Mouse (Mus musculus) intestine, embryonic 16.5 days (tissue): ENCODE measurements around the gene Utf1. TPM values are rescaled to one million over a fixed set of nuclear protein-coding genes. Genes with fewer than 3 reads are reported as not detected.

Experiments
- ATAC-seq: fragments of 200-750 bp; cut with Nextera tagmentation; 2 replicates; pipeline ENCODE4 v1.8.0; 2017; ENCODE audit warnings: moderate TSS enrichment, moderate library complexity
- H3K27ac ChIP-seq: fragments of 300-500 bp; sonication (generic); 2 replicates; pipeline ENCODE4 v1.5.1; 2014; ENCODE audit warnings: mild to moderate bottlenecking, low read length
- H3K27me3 ChIP-seq: fragments of 300-500 bp; sonication (generic); replicated peaks from 2 replicates; pipeline ENCODE4 v1.6.1; 2014; ENCODE audit warnings: low read length, control low read depth, mixed read lengths; ENCODE audit not compliant: control insufficient read depth, insufficient read depth
- H3K36me3 ChIP-seq: fragments of 300-500 bp; sonication (generic); 2 replicates; pipeline ENCODE4 v1.6.1; 2014; ENCODE audit warnings: low read length, control low read depth; ENCODE audit not compliant: control insufficient read depth, insufficient read depth
- H3K4me1 ChIP-seq: fragments of 300-500 bp; sonication (generic); 2 replicates; pipeline ENCODE4 v1.6.1; 2014; ENCODE audit warnings: low read length, control low read depth, mixed read lengths; ENCODE audit not compliant: control insufficient read depth, insufficient read depth
- H3K4me2 ChIP-seq: fragments of 300-500 bp; sonication (generic); 2 replicates; pipeline ENCODE4 v1.6.1; 2014; ENCODE audit warnings: low read depth, low read length, control low read depth
- H3K4me3 ChIP-seq: fragments of 300-500 bp; sonication (generic); 2 replicates; pipeline ENCODE4 v1.5.1; 2014; ENCODE audit warnings: mild to moderate bottlenecking, low read length
- H3K9ac ChIP-seq: fragments of 300-500 bp; sonication (generic); 2 replicates; pipeline ENCODE4 v1.6.1; 2014; ENCODE audit warnings: low read depth, low read length
- H3K9me3 ChIP-seq: fragments of 300-500 bp; sonication (generic); 2 replicates; pipeline ENCODE4 v1.6.1; 2016; ENCODE audit warnings: low read length, control low read depth; ENCODE audit not compliant: control insufficient read depth
- WGBS: fragments of 180-500 bp; shearing (Covaris S2); extraction: QIAGEN DNeasy Blood & Tissue Kit; methylation state at CpG from one replicate; pipeline ENCODE4 v1.1.7; 2014; 5-methylcytosine and 5-hydroxymethylcytosine counted together
- polyA plus RNA-seq: library from polyadenylated mRNA; unstranded; fragments of >200 nt; fragmentation: Nextera tagmentation; extraction: Ambion mirVana; gene quantifications from 2 replicates; pipeline ENCODE4 v1.2.1, GENCODE M21; 2015

Utf1 gene
- polyA plus RNA-seq, 1 experiment from 2014 or later: not detected

GRCm38 (mm10) chr7:139978278-139978892 lies 34.8 kb downstream of the Utf1 start, which contains the start of gene 6430531B16Rik:
Gene 6430531B16Rik (minus strand): TSS chr7:139978755.
- H3K36me3 ChIP-seq: no peaks in the 10 kb centered on the region
- H3K9me3 ChIP-seq: no peaks in the 10 kb centered on the region
- H3K4me2 ChIP-seq: peak within 1 kb of the TSS; percentile 69
- WGBS: 3% methylated on average over 32 of the region's 32 CpGs
- no peak within 1 kb of the TSS for H3K27ac ChIP-seq
- peak within 1 kb of the TSS; percentile 54 for H3K4me3 ChIP-seq
- no peaks in the 10 kb centered on the region for H3K27me3 ChIP-seq
- H3K9ac ChIP-seq: peak within 1 kb of the TSS; percentile 55
- peaks cover 5% of the 10 kb centered on the region; the same call in 1 of the 2 replicates for H3K4me1 ChIP-seq
- peak; percentile 95 for ATAC-seq

GRCm38 (mm10) chr7:139979011-139979719 lies 35.6 kb downstream of the Utf1 start:
- Histone ChIP-seq H3K27me3 (no peaks in the 10 kb centered on the region), H3K9ac (peak overlapping the region; percentile 50), H3K36me3 (no peaks in the 10 kb centered on the region), H3K9me3 (no peaks in the 10 kb centered on the region), H3K27ac (no peak overlapping the region), H3K4me3 (peak overlapping the region; percentile 54), H3K4me2 (peak overlapping the region; percentile 69), H3K4me1 (peaks cover 5% of the 10 kb centered on the region; the same call in 1 of the 2 replicates)
- peak; percentile 78 for ATAC-seq
- WGBS: 36% methylated on average over 13 of the region's 13 CpGs

GRCm38 (mm10) chr7:139980778-139981177 lies 37.2 kb downstream of the Utf1 start:
- Histone ChIP-seq H3K4me2 (no peak overlapping the region), H3K27me3 (no peaks in the 10 kb centered on the region), H3K4me1 (peaks cover 5% of the 10 kb centered on the region; the same call in 1 of the 2 replicates), H3K9ac (no peak overlapping the region), H3K36me3 (no peaks in the 10 kb centered on the region), H3K27ac (no peak overlapping the region), H3K4me3 (no peak overlapping the region), H3K9me3 (no peaks in the 10 kb centered on the region)
- no peak for ATAC-seq
- WGBS: 54% methylated on average over 3 of the region's 3 CpGs

- Histone ChIP-seq H3K27me3 (no peaks in the 10 kb centered on the region), H3K4me3 (no peak overlapping the region), H3K36me3 (no peaks in the 10 kb centered on the region), H3K4me2 (no peak overlapping the region), H3K9ac (no peak overlapping the region), H3K4me1 (peaks cover 5% of the 10 kb centered on the region; the same call in 1 of the 2 replicates), H3K27ac (no peak overlapping the region), H3K9me3 (no peaks in the 10 kb centered on the region)
- WGBS: 86% methylated on average over 11 of the region's 11 CpGs
- no peak for ATAC-seq
These were observed 38.5 kb downstream of the Utf1 start for GRCm38 (mm10) chr7:139982058-139982457.

- Histone ChIP-seq H3K9me3 (no peaks in the 10 kb centered on the region), H3K27ac (no peak overlapping the region), H3K4me3 (no peak overlapping the region), H3K36me3 (no peaks in the 10 kb centered on the region), H3K9ac (no peak overlapping the region), H3K27me3 (no peaks in the 10 kb centered on the region), H3K4me1 (no peaks in the 10 kb centered on the region), H3K4me2 (no peak overlapping the region)
- 89% methylated on average over 11 of the region's 11 CpGs for WGBS
- ATAC-seq: no peak
These were observed 40.9 kb downstream of the Utf1 start for GRCm38 (mm10) chr7:139984505-139984904.

- H3K4me1 ChIP-seq: peaks cover 3% of the 10 kb centered on the region; the same call in 1 of the 2 replicates
- H3K9me3 ChIP-seq: no peaks in the 10 kb centered on the region
- H3K27ac ChIP-seq: no peak overlapping the region
- 85% methylated on average over 9 of the region's 9 CpGs for WGBS
- no peaks in the 10 kb centered on the region for H3K36me3 ChIP-seq
- no peak for ATAC-seq
- no peak overlapping the region for H3K9ac ChIP-seq
- no peak overlapping the region for H3K4me3 ChIP-seq
- H3K27me3 ChIP-seq: no peaks in the 10 kb centered on the region
- no peak overlapping the region for H3K4me2 ChIP-seq
These were observed 44.7 kb downstream of the Utf1 start for GRCm38 (mm10) chr7:139988272-139988671.

GRCm38 (mm10) chr7:139990864-139991394 lies 47.3 kb downstream of the Utf1 start:
- Histone ChIP-seq H3K36me3 (no peaks in the 10 kb centered on the region), H3K9ac (no peak overlapping the region), H3K4me1 (peaks cover 3% of the 10 kb centered on the region; the same call in 1 of the 2 replicates), H3K4me2 (no peak overlapping the region), H3K9me3 (no peaks in the 10 kb centered on the region), H3K27me3 (no peaks in the 10 kb centered on the region), H3K27ac (no peak overlapping the region), H3K4me3 (no peak overlapping the region)
- peak; percentile 53; the same call in 1 of the 2 replicates for ATAC-seq
- WGBS: 76% methylated on average over 8 of the region's 8 CpGs

GRCm38 (mm10) chr7:139992406-139992805 lies 48.8 kb downstream of the Utf1 start, which contains the start of gene Adam8:
Gene Adam8 (minus strand): TSS chr7:139992562.
- Histone ChIP-seq H3K9me3 (no peaks in the 10 kb centered on the region), H3K9ac (no peak within 1 kb of the TSS), H3K27ac (no peak within 1 kb of the TSS), H3K4me1 (peaks cover 3% of the 10 kb centered on the region; the same call in 1 of the 2 replicates), H3K27me3 (no peaks in the 10 kb centered on the region), H3K36me3 (peaks cover 4% of the 10 kb centered on the region; the same call in 1 of the 2 replicates), H3K4me3 (no peak within 1 kb of the TSS), H3K4me2 (no peak within 1 kb of the TSS)
- ATAC-seq: peak; percentile 77
- 21% methylated on average over 7 of the region's 7 CpGs for WGBS

GRCm38 (mm10) chr7:139993532-139993931 lies 49.9 kb downstream of the Utf1 start:
- Histone ChIP-seq H3K4me3 (no peak overlapping the region), H3K4me1 (peaks cover 3% of the 10 kb centered on the region; the same call in 1 of the 2 replicates), H3K9ac (no peak overlapping the region), H3K36me3 (peaks cover 6% of the 10 kb centered on the region; the same call in 1 of the 2 replicates), H3K27me3 (no peaks in the 10 kb centered on the region), H3K4me2 (no peak overlapping the region), H3K27ac (no peak overlapping the region), H3K9me3 (no peaks in the 10 kb centered on the region)
- no peak for ATAC-seq
- WGBS: 96% methylated on average over 6 of the region's 6 CpGs
